Mouse (Mus musculus) forebrain, embryonic 11.5 days (tissue): ENCODE measurements at regions not wholly inside any gene's neighbourhood (a gene's known extent, or its start where the extent isn't known, plus 50 kb on each side); places are given as distances from the start of the nearest gene placed in this dataset.
A peak's percentile ranks its signal among the peaks of the same experiment; 100 is the strongest.

ENCODE experiments used
- ATAC-seq: fragments of 200-750 bp; cut with Nextera tagmentation; replicated peaks from 2 replicates; pipeline ENCODE4 v1.8.0; 2017; ENCODE audit warnings: moderate TSS enrichment; ENCODE audit not compliant: low FRiP score
- DNase-seq: peaks from one replicate; pipeline ENCODE4 v3.0.0-alpha.2; 2017; ENCODE audit warnings: low spot score
- H3K27ac ChIP-seq: fragments of 300-500 bp; sonication (generic); 2 replicates; pipeline ENCODE4 v1.5.1; 2014; ENCODE audit warnings: low read depth, low read length
- H3K27me3 ChIP-seq: fragments of 300-500 bp; sonication (generic); 2 replicates; pipeline ENCODE4 v1.6.1; 2014; ENCODE audit warnings: mild to moderate bottlenecking, low read length, mixed read lengths; ENCODE audit not compliant: control insufficient read depth, insufficient read depth
- H3K36me3 ChIP-seq: fragments of 300-500 bp; sonication (generic); 2 replicates; pipeline ENCODE4 v1.6.1; 2014; ENCODE audit warnings: mild to moderate bottlenecking, low read length, moderate library complexity, mixed read lengths; ENCODE audit not compliant: control insufficient read depth, insufficient read depth
- H3K4me1 ChIP-seq: fragments of 300-500 bp; sonication (generic); replicated peaks from 2 replicates; pipeline ENCODE4 v1.6.1; 2014; ENCODE audit warnings: low read length, mixed read lengths; ENCODE audit not compliant: control insufficient read depth, insufficient read depth
- H3K4me2 ChIP-seq: fragments of 300-500 bp; sonication (generic); 2 replicates; pipeline ENCODE4 v1.6.1; 2014; ENCODE audit warnings: low read depth, mild to moderate bottlenecking, low read length, moderate library complexity, mixed read lengths; ENCODE audit not compliant: severe bottlenecking
- H3K4me3 ChIP-seq: fragments of 300-500 bp; sonication (generic); 2 replicates; pipeline ENCODE4 v1.5.1; 2014; ENCODE audit warnings: low read depth, low read length
- H3K9ac ChIP-seq: fragments of 300-500 bp; sonication (generic); 2 replicates; pipeline ENCODE4 v1.6.1; 2014; ENCODE audit warnings: low read length
- H3K9me3 ChIP-seq: fragments of 300-500 bp; sonication (generic); 2 replicates; pipeline ENCODE4 v1.6.1; 2016; ENCODE audit warnings: low read length, mixed read lengths; ENCODE audit not compliant: control insufficient read depth
- WGBS: fragments of 180-500 bp; shearing (Covaris S2); extraction: QIAGEN DNeasy Blood & Tissue Kit; methylation state at CpG from one replicate; pipeline ENCODE4 v1.1.7; 2014; 5-methylcytosine and 5-hydroxymethylcytosine counted together

DNA sequence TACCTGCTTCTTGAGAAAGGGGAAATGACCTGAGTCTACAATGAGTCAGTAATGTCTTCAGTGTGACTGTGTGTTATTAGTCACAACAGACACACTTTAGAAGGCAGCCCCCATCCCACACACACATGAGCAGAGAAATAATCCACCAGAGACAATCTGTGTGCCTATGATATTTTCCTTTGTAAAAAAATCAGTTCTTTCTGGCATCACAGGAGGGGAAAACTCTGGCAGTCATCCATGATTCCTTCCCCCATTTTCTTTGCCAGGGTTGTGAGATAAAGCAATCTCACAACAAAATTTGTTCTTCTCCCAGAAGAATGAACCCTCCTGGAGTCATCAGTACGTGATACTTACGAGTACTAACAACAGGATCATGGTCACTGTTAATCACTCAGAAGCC, 236.2 kb downstream of the 1500009L16Rik start:
- ATAC-seq, result no peak
- WGBS, result 97% methylated on average over 2 of the region's 2 CpGs
- no peaks in the 10 kb centered on the region for H3K36me3 ChIP-seq

DNA sequence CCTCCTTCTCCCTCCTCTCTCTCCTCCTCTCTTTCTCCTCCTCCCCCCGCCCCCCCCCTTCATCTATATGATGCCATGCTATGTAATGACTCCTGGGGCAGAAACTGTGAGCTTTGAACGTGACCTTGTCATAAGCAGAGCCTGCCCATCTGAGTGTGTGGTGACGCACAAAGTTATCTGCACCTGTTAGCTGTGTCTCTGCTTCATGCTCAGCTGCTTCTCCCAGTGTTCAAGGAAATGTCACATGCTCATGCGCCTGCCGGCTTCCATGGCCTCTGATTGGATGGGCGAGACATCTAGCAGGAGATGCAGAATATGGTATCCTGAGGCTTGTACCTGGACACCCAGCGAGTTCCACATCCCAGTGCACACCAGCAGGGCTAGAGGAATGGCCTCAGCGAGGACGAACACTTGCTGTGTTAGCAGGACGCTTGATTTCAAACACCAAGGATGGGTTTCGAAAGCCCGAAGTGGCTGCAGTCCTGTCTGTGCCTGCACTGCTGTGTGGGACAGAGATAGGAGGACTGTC, 240.6 kb downstream of the 1500009L16Rik start:
- Histone ChIP-seq H3K27me3 (no peaks in the 10 kb centered on the region), H3K4me1 (peaks cover 9% of the 10 kb centered on the region; the same call in 1 of the 2 replicates), H3K4me2 (no peak overlapping the region), H3K27ac (no peak overlapping the region), H3K9me3 (no peaks in the 10 kb centered on the region), H3K36me3 (no peaks in the 10 kb centered on the region), H3K9ac (no peak overlapping the region), H3K4me3 (no peak overlapping the region)
- DNase-seq, result no peak
- WGBS, result 82% methylated on average over 12 of the region's 12 CpGs
- peak; percentile 18; the same call in 1 of the 2 replicates for ATAC-seq

More for the DNA sequence above, 236.2 kb downstream of the 1500009L16Rik start:
- Histone ChIP-seq H3K9me3 (no peaks in the 10 kb centered on the region), H3K4me1 (peaks cover 6% of the 10 kb centered on the region; the same call in 1 of the 2 replicates), H3K9ac (no peak overlapping the region), H3K27ac (no peak overlapping the region), H3K4me3 (no peak overlapping the region), H3K4me2 (no peak overlapping the region), H3K27me3 (no peaks in the 10 kb centered on the region)
- DNase-seq, result no peak

DNA sequence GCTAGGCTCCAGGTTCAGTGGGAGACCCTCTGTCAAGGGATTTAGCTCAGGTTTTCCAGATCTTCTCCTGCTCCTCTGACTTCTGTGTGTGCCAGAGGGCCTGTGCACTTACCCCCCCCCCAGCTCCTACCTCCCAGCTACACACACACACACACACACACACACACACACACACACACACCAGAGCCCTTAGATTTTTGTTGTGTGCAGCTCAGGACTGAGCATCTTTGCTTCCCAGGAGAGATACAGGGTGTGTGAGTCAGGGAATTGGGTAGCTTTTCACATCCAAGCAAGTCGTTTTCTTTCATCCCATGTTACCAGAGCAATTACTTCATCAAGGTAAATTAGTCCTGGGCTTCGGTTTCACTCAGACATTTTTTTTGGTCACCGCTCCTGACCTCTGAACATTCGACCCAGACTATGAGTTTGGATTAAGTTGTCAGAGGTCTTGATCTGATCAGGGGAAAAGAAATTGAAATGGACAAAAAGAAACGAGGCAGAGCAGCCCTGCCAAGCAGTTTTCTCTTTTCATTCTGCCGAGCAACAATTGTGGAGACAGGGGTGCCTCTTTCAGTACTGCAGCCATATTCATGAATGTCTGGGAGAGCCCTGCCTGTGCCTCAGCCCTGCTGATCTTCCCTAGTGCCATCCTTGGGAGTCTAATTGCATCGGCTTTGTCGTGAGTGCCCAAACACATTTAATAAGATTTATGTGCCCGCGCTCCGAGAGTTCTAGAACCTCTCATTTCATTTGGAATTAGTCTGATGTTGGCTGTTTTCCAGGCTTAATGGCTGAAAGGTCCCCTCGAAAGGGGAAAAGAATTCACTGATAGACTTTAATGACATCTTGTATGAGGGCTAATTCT, 241.3 kb downstream of the 1500009L16Rik start:
- no peaks in the 10 kb centered on the region for H3K36me3 ChIP-seq
- H3K4me3 ChIP-seq, result no peak overlapping the region
- ATAC-seq (no peak), DNase-seq (peak; percentile 44)
- H3K27me3 ChIP-seq, result no peaks in the 10 kb centered on the region
- WGBS, result 32% methylated on average over 12 of the region's 12 CpGs
- H3K9ac ChIP-seq, result no peak overlapping the region
- no peak overlapping the region; the same call in 1 of the 2 replicates for H3K27ac ChIP-seq
- no peaks in the 10 kb centered on the region for H3K9me3 ChIP-seq
- no peak overlapping the region for H3K4me2 ChIP-seq
- H3K4me1 ChIP-seq, result peaks cover 9% of the 10 kb centered on the region; the same call in 1 of the 2 replicates

GRCm38 (mm10) chr10:83964838-83965237, 242.2 kb downstream of the 1500009L16Rik start:
- DNase-seq (no peak), ATAC-seq (no peak)
- Histone ChIP-seq H3K4me2 (no peak overlapping the region), H3K9me3 (no peaks in the 10 kb centered on the region), H3K27ac (no peak overlapping the region), H3K4me3 (no peak overlapping the region), H3K27me3 (no peaks in the 10 kb centered on the region), H3K9ac (no peak overlapping the region), H3K36me3 (no peaks in the 10 kb centered on the region), H3K4me1 (peaks cover 9% of the 10 kb centered on the region; the same call in 1 of the 2 replicates)
- 57% methylated on average over 5 of the region's 5 CpGs for WGBS

DNA sequence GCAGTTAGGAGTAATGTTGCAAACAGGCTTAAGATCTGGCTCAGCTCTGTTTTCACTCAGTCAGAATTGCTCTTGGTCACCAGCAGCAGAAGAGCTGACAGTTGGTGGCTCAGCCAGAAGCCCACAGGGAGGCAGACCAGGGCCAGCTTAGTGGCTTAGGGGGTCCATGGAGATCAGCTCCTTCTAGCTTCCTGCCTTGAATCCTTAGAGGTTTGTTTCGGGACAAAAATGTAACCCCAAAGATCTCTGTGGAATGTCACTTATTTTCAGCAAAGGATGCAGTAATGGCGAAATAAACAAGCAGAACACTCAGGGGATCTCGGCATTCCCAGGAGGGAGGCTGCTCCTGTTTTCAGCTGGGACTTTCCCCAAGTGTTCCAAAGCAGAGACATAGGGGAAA, 247.8 kb downstream of the 1500009L16Rik start:
- Histone ChIP-seq H3K36me3 (no peaks in the 10 kb centered on the region), H3K9ac (no peak overlapping the region), H3K4me1 (no peaks in the 10 kb centered on the region), H3K4me2 (no peak overlapping the region), H3K27ac (no peak overlapping the region), H3K4me3 (no peak overlapping the region), H3K9me3 (no peaks in the 10 kb centered on the region), H3K27me3 (no peaks in the 10 kb centered on the region)
- no peak for DNase-seq
- ATAC-seq, result no peak
- 67% methylated on average over 3 of the region's 3 CpGs for WGBS

- H3K4me3 ChIP-seq, result no peak overlapping the region
- no peaks in the 10 kb centered on the region for H3K27me3 ChIP-seq
- ATAC-seq, result no peak
- no peaks in the 10 kb centered on the region for H3K36me3 ChIP-seq
- H3K9ac ChIP-seq, result no peak overlapping the region
- no peak for DNase-seq
- WGBS, result 86% methylated on average over 6 of the region's 6 CpGs
- no peak overlapping the region for H3K4me2 ChIP-seq
- H3K9me3 ChIP-seq, result no peaks in the 10 kb centered on the region
- no peak overlapping the region for H3K27ac ChIP-seq
- H3K4me1 ChIP-seq, result no peaks in the 10 kb centered on the region
Observed at GRCm38 (mm10) chr10:83974548-83974947, 251.9 kb downstream of the 1500009L16Rik start.

DNA sequence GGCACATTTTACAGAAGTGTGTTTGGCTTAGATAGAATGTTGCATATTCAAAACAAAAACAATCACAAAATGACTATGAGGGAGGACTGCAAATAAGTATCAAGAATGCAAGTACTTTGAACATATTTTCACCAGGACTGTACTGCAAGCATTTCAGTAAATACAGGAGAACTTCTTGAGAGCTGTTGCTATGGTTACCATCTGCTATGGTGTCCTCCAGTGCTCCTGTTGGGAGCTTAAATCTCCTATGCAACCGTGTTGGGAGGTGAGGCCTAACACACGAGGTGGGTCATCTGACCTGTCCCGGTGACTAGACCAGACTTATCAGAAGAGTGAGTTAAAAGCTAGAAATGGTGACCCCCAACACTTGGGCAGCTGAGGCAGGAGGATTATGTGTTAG, 253.9 kb downstream of the 1500009L16Rik start:
- Histone ChIP-seq H3K36me3 (no peaks in the 10 kb centered on the region), H3K9ac (no peak overlapping the region), H3K4me3 (no peak overlapping the region), H3K4me1 (no peaks in the 10 kb centered on the region), H3K27ac (no peak overlapping the region), H3K4me2 (no peak overlapping the region), H3K9me3 (no peaks in the 10 kb centered on the region), H3K27me3 (no peaks in the 10 kb centered on the region)
- WGBS, result 41% methylated on average over 3 of the region's 3 CpGs
- ATAC-seq (no peak), DNase-seq (no peak)

DNA sequence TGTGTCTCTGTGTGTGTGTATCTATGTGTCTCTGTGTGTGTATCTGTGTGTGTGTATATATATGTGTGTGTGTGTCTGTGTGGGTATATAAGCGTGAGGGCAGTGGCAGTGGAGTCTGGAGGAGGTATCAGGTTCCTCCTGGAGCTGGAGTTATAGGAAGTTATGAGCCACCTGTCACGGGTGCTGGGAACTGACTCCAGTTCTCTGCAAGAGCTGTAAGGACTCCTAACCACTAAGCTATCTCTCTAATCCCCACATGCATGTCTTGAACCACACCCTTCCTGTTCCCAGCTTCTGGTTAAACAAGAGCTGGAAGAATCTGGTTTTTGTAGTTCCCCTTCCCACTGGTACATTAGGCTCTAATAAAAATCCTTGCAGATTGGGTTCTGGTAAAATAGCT, 257.3 kb downstream of the 1500009L16Rik start:
- H3K27ac ChIP-seq, result no peak overlapping the region
- H3K4me2 ChIP-seq, result no peak overlapping the region
- DNase-seq (no peak), ATAC-seq (no peak)
- no peaks in the 10 kb centered on the region for H3K4me1 ChIP-seq
- no peaks in the 10 kb centered on the region for H3K36me3 ChIP-seq
- no peaks in the 10 kb centered on the region for H3K27me3 ChIP-seq
- WGBS, result 82% methylated on average over 2 of the region's 2 CpGs
- no peak overlapping the region for H3K4me3 ChIP-seq
- no peaks in the 10 kb centered on the region for H3K9me3 ChIP-seq
- H3K9ac ChIP-seq, result no peak overlapping the region
